Mouse (Mus musculus): ENCODE data around the gene Ccl5. TPM values are rescaled to one million over a fixed set of nuclear protein-coding genes. Genes with fewer than 3 reads are reported as not detected.

Gene Ccl5
- 192 TPM for polyA plus RNA-seq (2017; shearing (Covaris generic))

DNA sequence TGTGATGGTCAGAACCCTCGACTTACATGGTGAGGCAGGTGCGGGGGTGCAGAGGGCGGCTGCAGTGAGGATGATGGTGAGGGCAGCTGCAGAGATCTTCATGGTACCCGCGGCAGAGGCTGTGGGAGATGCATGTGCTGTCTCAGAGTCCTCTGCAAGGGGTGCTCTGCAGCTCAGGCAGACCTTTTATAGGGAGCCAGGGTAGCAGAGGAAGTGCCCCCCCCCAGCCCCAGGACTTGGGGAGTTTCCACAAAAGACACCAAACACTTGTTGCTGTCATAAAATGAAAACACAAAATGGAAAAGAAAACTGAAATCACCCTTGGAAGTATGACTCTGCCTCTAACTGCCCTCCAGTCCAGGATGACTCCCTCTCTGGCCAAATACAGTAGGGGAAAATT, at the start of gene Ccl5:
Gene Ccl5, minus strand, starts transcription at position 159 of the 400 bp plus-strand sequence.

DNA sequence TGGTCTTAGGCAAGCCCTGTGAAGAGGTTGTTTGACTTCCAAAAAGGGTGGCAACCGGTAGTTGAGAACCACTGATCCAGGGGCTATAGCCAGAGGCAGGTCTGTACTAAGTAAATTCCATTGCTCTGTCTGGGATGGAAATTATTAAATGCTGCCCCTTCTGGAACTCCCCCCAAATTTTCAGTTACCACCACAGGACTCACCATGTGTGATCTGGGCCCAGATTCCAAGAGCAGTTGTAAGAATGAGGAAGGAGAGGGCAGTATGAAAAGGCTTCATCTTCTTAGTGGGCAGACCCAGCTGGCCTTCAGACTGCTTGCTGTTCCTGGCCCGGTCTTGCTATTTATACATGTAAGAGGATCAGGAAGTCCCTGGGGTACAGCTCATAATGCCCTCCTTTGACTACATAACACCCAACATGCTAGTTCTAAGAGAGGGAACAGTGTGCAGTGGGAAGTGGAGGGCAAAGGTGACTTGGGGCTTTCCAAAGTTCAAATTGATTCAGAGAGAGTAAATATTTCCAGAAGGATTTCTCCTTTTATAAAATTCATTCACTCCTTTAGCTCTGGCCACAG, 48.0 kb upstream of the Ccl5 start, which contains the start of gene Ccl9:
Gene Ccl9, minus strand, starts transcription at position 451 of the 575 bp plus-strand sequence.

DNA sequence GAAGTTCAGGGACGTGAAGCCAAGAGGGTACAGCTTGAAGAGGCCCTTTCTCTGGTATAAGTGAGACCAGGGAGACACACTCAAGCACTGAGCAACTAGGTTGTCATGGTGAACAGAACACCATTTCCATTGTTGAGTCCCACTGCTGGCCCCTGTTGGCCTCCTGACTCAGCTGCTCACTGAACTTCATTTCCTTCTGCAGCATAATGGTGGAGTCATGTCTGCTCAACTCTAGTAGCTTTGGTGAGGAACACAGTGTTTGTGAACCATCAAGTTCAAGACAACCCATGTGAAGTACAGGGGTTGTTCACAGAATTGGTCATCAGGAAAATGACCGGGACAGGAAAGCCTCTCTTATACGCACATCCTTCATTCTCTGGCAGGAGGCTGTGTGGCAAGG, 8.2 kb downstream of the Ccl5 start, which contains the start of gene Heatr9:
Gene Heatr9, minus strand, starts transcription at position 101 of the 400 bp plus-strand sequence.

Other genes with a start within 250 kb of the Ccl5 start
- 0.32 TPM for gene Slfn14, start 243.8 kb downstream of the Ccl5 start, polyA plus RNA-seq (2017; shearing (Covaris generic))
- gene Ap2b1, start 231.5 kb downstream of the Ccl5 start, polyA plus RNA-seq (2017; shearing (Covaris generic)), result 56.3 TPM
- gene Pex12, start 227.9 kb downstream of the Ccl5 start, polyA plus RNA-seq (2017; shearing (Covaris generic)), result 13.2 TPM
- gene Rasl10b, start 121.4 kb downstream of the Ccl5 start, polyA plus RNA-seq (2017; shearing (Covaris generic)), result not detected
- gene Gas2l2, start 101.1 kb downstream of the Ccl5 start, polyA plus RNA-seq (2017; shearing (Covaris generic)), result not detected
- gene 1700020L24Rik, start 92.8 kb downstream of the Ccl5 start, polyA plus RNA-seq (2017; shearing (Covaris generic)), result 2.3 TPM
- gene Mmp28, start 67.4 kb downstream of the Ccl5 start, polyA plus RNA-seq (2017; shearing (Covaris generic)), result not detected
- gene Taf15, start 57.4 kb downstream of the Ccl5 start, polyA plus RNA-seq (2017; shearing (Covaris generic)), result 20.1 TPM
- gene Heatr9, start 8.3 kb downstream of the Ccl5 start, polyA plus RNA-seq (2017; shearing (Covaris generic)), result 0.39 TPM
- not detected for gene Ccl9, start 48.1 kb upstream of the Ccl5 start, polyA plus RNA-seq (2017; shearing (Covaris generic))
- gene Ccl6, start 62.6 kb upstream of the Ccl5 start, polyA plus RNA-seq (2017; shearing (Covaris generic)), result 1.2 TPM
- gene Rpl9-ps1, start 115.1 kb upstream of the Ccl5 start, polyA plus RNA-seq (2017; shearing (Covaris generic)), result not detected
- gene Ccl3, start 118.8 kb upstream of the Ccl5 start, polyA plus RNA-seq (2017; shearing (Covaris generic)), result 2.2 TPM
- 14.4 TPM for gene Ccl4, start 132.1 kb upstream of the Ccl5 start, polyA plus RNA-seq (2017; shearing (Covaris generic))
- gene Wfdc17, start 173.5 kb upstream of the Ccl5 start, polyA plus RNA-seq (2017; shearing (Covaris generic)), result 0.92 TPM
- gene Wfdc18, start 178.5 kb upstream of the Ccl5 start, polyA plus RNA-seq (2017; shearing (Covaris generic)), result not detected
- not detected for gene Wfdc21, start 216.4 kb upstream of the Ccl5 start, polyA plus RNA-seq (2017; shearing (Covaris generic))
- gene Heatr6, start 223.2 kb upstream of the Ccl5 start, polyA plus RNA-seq (2017; shearing (Covaris generic)), result 43.1 TPM

Measured in activated CD4-positive, CD25-positive, alpha-beta regulatory T cell, adult 9 weeks (primary cell).